ENCODE assay signal across 10 mouse cellular contexts in the genomic region with DNA sequence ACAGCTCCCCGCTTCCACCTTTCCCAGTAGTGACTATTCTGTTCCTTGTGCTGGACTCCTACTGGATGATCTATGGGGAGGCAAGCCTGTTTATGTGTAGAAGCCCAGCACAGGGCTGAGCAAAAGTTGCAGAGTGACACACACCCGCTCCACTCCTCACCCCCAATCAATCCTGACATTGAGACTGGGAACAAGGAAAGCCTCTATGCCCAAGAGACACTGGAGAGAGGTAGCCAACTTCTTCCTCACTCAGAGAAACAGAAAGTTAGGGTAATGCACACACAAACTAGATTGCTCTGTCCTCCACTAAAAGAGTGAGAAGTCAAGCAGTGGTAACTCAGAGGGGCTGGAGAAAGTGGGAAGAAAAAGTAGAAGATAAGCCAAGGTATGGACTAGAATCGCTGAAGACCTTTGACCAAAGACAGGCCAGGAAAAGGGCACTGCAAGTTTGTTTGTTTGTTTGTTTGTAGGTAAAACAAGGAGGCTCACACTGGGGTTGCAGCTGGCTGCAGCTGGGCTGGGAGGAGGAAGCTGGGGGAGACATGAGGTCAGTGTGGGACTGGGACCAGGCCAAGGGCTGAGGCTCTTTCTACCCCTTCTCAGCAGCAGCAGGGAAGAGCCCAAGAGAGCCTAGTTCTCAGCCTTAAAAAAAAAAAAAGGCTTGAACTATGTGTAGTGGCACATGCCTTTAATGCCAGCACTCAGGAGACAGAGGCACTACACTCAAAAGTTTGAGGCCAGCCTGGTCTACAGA. TPM values are rescaled to one million over a fixed set of nuclear protein-coding genes. Genes with fewer than 3 reads are reported as not detected.
DNase-seq lines count a peak whose midpoint lies in the region; ATAC-seq and TF ChIP-seq lines count a peak whose summit lies in the region.
"Had no signal": no experiment of that assay in that cellular context is flagged by ENCODE, and none has a peak within 500 bp of the region (broad histone marks: within the 10 kb centered on the region; RNA-seq: fewer than 3 reads in every experiment).

No protein-coding gene starts in this region.

- H3K27me3 ChIP-seq in kidney, adult 2 months (replicated peaks; ENCODE audit: control insufficient read depth, insufficient read depth, low read length): no peaks in the 10 kb centered on the region
- no peaks in the 10 kb centered on the region for H3K27me3 ChIP-seq in kidney, postnatal 0 days (ENCODE audit: insufficient read depth, low read length)
- H3K27me3 ChIP-seq: neural tube, embryonic 15.5 days had no signal

- no peaks in the 10 kb centered on the region for H3K36me3 ChIP-seq in kidney, adult 2 months (ENCODE audit: control insufficient read depth, insufficient read depth, low read length)
- H3K36me3 ChIP-seq in kidney, postnatal 0 days (ENCODE audit: insufficient read depth, low read length): 0 out of 2 replicates have a peak, but pooled peaks cover 9% of the 10 kb centered on the region

- peaks cover 24% of the 10 kb centered on the region for H3K4me1 ChIP-seq in kidney, adult 2 months (ENCODE audit: control insufficient read depth, insufficient read depth, low read length)
- peaks cover 38% of the 10 kb centered on the region for H3K4me1 ChIP-seq in kidney, postnatal 0 days (replicated peaks; ENCODE audit: insufficient read depth, low read length)

- ATAC-seq in kidney, postnatal 0 days (replicated peaks; ENCODE audit: low FRiP score, low read depth): no peak

- peak overlapping the region; percentile 32; the same call in 1 of the 2 replicates for H3K27ac ChIP-seq in kidney, adult 2 months (ENCODE audit: insufficient read depth, low read depth, low read length)
- peak overlapping the region; percentile 42 for H3K27ac ChIP-seq in kidney, postnatal 0 days

- no peak overlapping the region for H3K9ac ChIP-seq in kidney, postnatal 0 days (ENCODE audit: low read depth, low read length)
- H3K9ac ChIP-seq: neural tube, embryonic 15.5 days had no signal

- 71% methylated on average over 3 of the region's 3 CpGs for WGBS in kidney, adult 2 months
- WGBS in kidney, postnatal 0 days: 87% methylated on average over 3 of the region's 3 CpGs

- no peak overlapping the region for H3K4me3 ChIP-seq in kidney, adult 2 months (ENCODE audit: insufficient read depth, low read depth, low read length)
- no peak overlapping the region for H3K4me3 ChIP-seq in kidney, postnatal 0 days (replicated peaks; ENCODE audit: low read depth, low read length)
- H3K4me3 ChIP-seq: neural tube, embryonic 15.5 days had no signal

- H3K4me2 ChIP-seq in kidney, postnatal 0 days (ENCODE audit: low read length): no peak overlapping the region
- H3K4me2 ChIP-seq: neural tube, embryonic 15.5 days had no signal

- DNase-seq in kidney, adult 2 months: peak; percentile 36
- no peak for DNase-seq in kidney, adult 9 months
- DNase-seq in gastrocnemius, postnatal 14 days: peak; percentile 68
- DNase-seq in kidney, postnatal 0 days (ENCODE audit: low spot score): peak; percentile 30
- DNase-seq in lung, postnatal 25 days (ENCODE audit: low spot score): peak; percentile 49
- no peak for DNase-seq in layer of hippocampus, postnatal 25 days (ENCODE audit: extremely low spot score in 1 of 2, low spot score in 1 of 2)
- no peak for DNase-seq in urinary bladder, adult 2 months (ENCODE audit: low spot score)
- no peak for DNase-seq in cerebellum, postnatal 14 days
- DNase-seq: adrenal gland, adult 8-10 months had no signal

- no peak for TF ChIP-seq POLR2A in kidney, adult 2 months (IDR thresholded peaks at IDR 0.05; ENCODE audit: low read depth, low read length)

- no peaks in the 10 kb centered on the region for H3K9me3 ChIP-seq in kidney, postnatal 0 days (replicated peaks; ENCODE audit: low read length)
- H3K9me3 ChIP-seq: neural tube, embryonic 15.5 days had no signal

- intact Hi-C loops in gastrocnemius, postnatal 14 days (cut with DNase I; ENCODE audit: low total_unique reads): no loop called here

- TF ChIP-seq CTCF in kidney, adult 2 months (conservative IDR thresholded peaks at IDR 0.05; ENCODE audit: insufficient read depth, insufficient read length, low read depth, low read length): no peak
- no peak for TF ChIP-seq CTCF in kidney, postnatal 0 days (IDR thresholded peaks at IDR 0.05; ENCODE audit: low read depth)

RNA-seq across cellular contexts. Expression of gene Rhog, which starts 10.9 kb away (rescaled TPM):
- 39.2 and 52.3 TPM in 2 replicates for polyA plus RNA-seq in kidney, adult 2 months (2012; rRNA removed)
- total RNA-seq in gastrocnemius, postnatal 14 days (2021): 10 to 100 TPM; 21.9 to 22.6 TPM
- 50.6 and 52.1 TPM in 2 replicates for polyA plus RNA-seq in kidney, postnatal 0 days (2015; fragmentation: Nextera tagmentation; extraction: Ambion mirVana)
- 10 to 100 TPM; 28.9 to 30.2 TPM for total RNA-seq in layer of hippocampus, postnatal 25 days (2021)
- polyA plus RNA-seq in urinary bladder, adult 2 months (2012; rRNA removed): 47.2 and 67.2 TPM in 2 replicates

RNA-seq across cellular contexts. Expression of gene Stim1, which starts 22.6 kb away (rescaled TPM):
- polyA plus RNA-seq in kidney, adult 2 months (2012; rRNA removed): 33.6 and 37.0 TPM in 2 replicates
- total RNA-seq in gastrocnemius, postnatal 14 days (2021): 100 to 1,000 TPM; 198 to 210 TPM
- 9.7 and 10.3 TPM in 2 replicates for polyA plus RNA-seq in kidney, postnatal 0 days (2015; fragmentation: Nextera tagmentation; extraction: Ambion mirVana)
- 10 to 100 TPM; 67.7 to 70.4 TPM for total RNA-seq in layer of hippocampus, postnatal 25 days (2021)
- 89.4 and 107 TPM in 2 replicates for polyA plus RNA-seq in urinary bladder, adult 2 months (2012; rRNA removed)

RNA-seq across cellular contexts. Expression of gene Pgap2, which starts 35.0 kb away (rescaled TPM):
- polyA plus RNA-seq in kidney, adult 2 months (2012; rRNA removed): 50.8 and 65.9 TPM in 2 replicates
- total RNA-seq in gastrocnemius, postnatal 14 days (2021): 10 to 100 TPM; 23.3 to 26.5 TPM
- polyA plus RNA-seq in kidney, postnatal 0 days (2015; fragmentation: Nextera tagmentation; extraction: Ambion mirVana): 65.8 and 66.8 TPM in 2 replicates
- 10 to 100 TPM; 27.7 to 34.0 TPM for total RNA-seq in layer of hippocampus, postnatal 25 days (2021)
- polyA plus RNA-seq in urinary bladder, adult 2 months (2012; rRNA removed): 58.9 and 64.7 TPM in 2 replicates

RNA-seq across cellular contexts. Expression of gene Nup98, which starts 35.0 kb away (rescaled TPM):
- 13.0 and 13.3 TPM in 2 replicates for polyA plus RNA-seq in kidney, adult 2 months (2012; rRNA removed)
- total RNA-seq in gastrocnemius, postnatal 14 days (2021): 10 to 100 TPM; 22.5 to 24.2 TPM
- 19.1 and 21.1 TPM in 2 replicates for polyA plus RNA-seq in kidney, postnatal 0 days (2015; fragmentation: Nextera tagmentation; extraction: Ambion mirVana)
- 10 to 100 TPM; 36.7 to 37.8 TPM for total RNA-seq in layer of hippocampus, postnatal 25 days (2021)
- 17.6 and 20.9 TPM in 2 replicates for polyA plus RNA-seq in urinary bladder, adult 2 months (2012; rRNA removed)

Comparison
In these comparisons a context has a peak if more than half of its experiments do, and no peak if none do; other contexts are left out.
1. DNase-seq: peak in kidney, adult 2 months (single experiment), gastrocnemius, postnatal 14 days (single experiment), kidney, postnatal 0 days (single experiment) and lung, postnatal 25 days (single experiment); none in kidney, adult 9 months (single experiment), layer of hippocampus, postnatal 25 days (0 of 2), urinary bladder, adult 2 months (single experiment) and cerebellum, postnatal 14 days (0 of 2).